ENCODE assay signal across 8 mouse cellular contexts in genomic region chr15:97782749-97783105, GRCm38 (mm10). TPM values are rescaled to one million over a fixed set of nuclear protein-coding genes. Genes with fewer than 3 reads are reported as not detected.
DNase-seq lines count a peak whose midpoint lies in the region; ATAC-seq and TF ChIP-seq lines count a peak whose summit lies in the region.

No protein-coding gene starts in this region.

- peaks cover 39% of the 10 kb centered on the region for H3K4me1 ChIP-seq in heart, embryonic 12.5 days (replicated peaks)
- H3K4me1 ChIP-seq in kidney, postnatal 0 days (replicated peaks; ENCODE audit: insufficient read depth, low read length) = peaks cover 35% of the 10 kb centered on the region

- peak overlapping the region; percentile 20 for H3K4me3 ChIP-seq in heart, embryonic 12.5 days
- no peak overlapping the region for H3K4me3 ChIP-seq in kidney, postnatal 0 days (replicated peaks; ENCODE audit: low read depth, low read length)

- no peak; the same call in 1 of the 2 replicates for ATAC-seq in heart, embryonic 12.5 days (ENCODE audit: insufficient number of reproducible peaks, low FRiP score)
- ATAC-seq in kidney, postnatal 0 days (replicated peaks; ENCODE audit: low FRiP score, low read depth) = peak; percentile 29; the same call in 1 of the 2 replicates
- ATAC-seq in megakaryocyte, adult 5-6 weeks (ENCODE audit: poor library complexity, severe bottlenecking) = peak; percentile 41

- peak overlapping the region; percentile 60 for H3K4me2 ChIP-seq in heart, embryonic 12.5 days
- peak overlapping the region; percentile 32 for H3K4me2 ChIP-seq in kidney, postnatal 0 days (ENCODE audit: low read length)

- no peaks in the 10 kb centered on the region for H3K9me3 ChIP-seq in heart, embryonic 12.5 days (replicated peaks)
- no peaks in the 10 kb centered on the region for H3K9me3 ChIP-seq in kidney, postnatal 0 days (replicated peaks; ENCODE audit: low read length)

- H3K27me3 ChIP-seq in heart, embryonic 12.5 days (replicated peaks) = no peaks in the 10 kb centered on the region
- no peaks in the 10 kb centered on the region for H3K27me3 ChIP-seq in kidney, postnatal 0 days (ENCODE audit: insufficient read depth, low read length)

- H3K36me3 ChIP-seq in heart, embryonic 12.5 days = no peaks in the 10 kb centered on the region
- no peaks in the 10 kb centered on the region for H3K36me3 ChIP-seq in kidney, postnatal 0 days (ENCODE audit: insufficient read depth, low read length)

- DNase-seq in A20 (ENCODE audit: low read depth, low spot score) (peak; percentile 85), ES-CJ7 (ENCODE audit: low read depth, low spot score) (peak; percentile 86)
- DNase-seq in embryo, embryonic 11 days = peak; percentile 85
- peak; percentile 91 for DNase-seq in kidney, postnatal 0 days (ENCODE audit: low spot score)
- peak; percentile 78 to 92 for DNase-seq in spleen, postnatal 10 days (ENCODE audit: low spot score in 2 of 2)
- DNase-seq in layer of hippocampus, adult 11-12 months (ENCODE audit: low spot score) = no peak

- peak overlapping the region; percentile 20; the same call in 1 of the 2 replicates for H3K27ac ChIP-seq in heart, embryonic 12.5 days (ENCODE audit: poor library complexity, severe bottlenecking)
- peak overlapping the region; percentile 71 for H3K27ac ChIP-seq in kidney, postnatal 0 days

- H3K9ac ChIP-seq in heart, embryonic 12.5 days = no peak overlapping the region
- H3K9ac ChIP-seq in kidney, postnatal 0 days (ENCODE audit: low read depth, low read length) = no peak overlapping the region

- WGBS in heart, embryonic 12.5 days = under 1% methylated on average over 9 of the region's 9 CpGs
- WGBS in kidney, postnatal 0 days = 10% methylated on average over 9 of the region's 9 CpGs

- peak; percentile 84 for TF ChIP-seq CTCF in kidney, postnatal 0 days (IDR thresholded peaks at IDR 0.05; ENCODE audit: low read depth)

RNA-seq across cellular contexts. Expression of gene Slc48a1, which starts 4.4 kb away (rescaled TPM):
- 52.9 and 55.0 TPM in 2 replicates for polyA plus RNA-seq in heart, embryonic 12.5 days (2016; fragmentation: Nextera tagmentation; extraction: Ambion mirVana)
- polyA plus RNA-seq in kidney, postnatal 0 days (2015; fragmentation: Nextera tagmentation; extraction: Ambion mirVana) = 86.9 and 108 TPM in 2 replicates
- total RNA-seq in megakaryocyte, adult 5-6 weeks (2015) = 42.3 and 47.1 TPM in 2 replicates
- total RNA-seq in megakaryocyte, adult 5-6 weeks (2017) = 33.1 and 33.5 TPM in 2 replicates

RNA-seq across cellular contexts. Expression of gene Rapgef3, which starts 15.0 kb away (rescaled TPM):
- 22.0 and 22.9 TPM in 2 replicates for polyA plus RNA-seq in heart, embryonic 12.5 days (2016; fragmentation: Nextera tagmentation; extraction: Ambion mirVana)
- 27.5 and 29.2 TPM in 2 replicates for polyA plus RNA-seq in kidney, postnatal 0 days (2015; fragmentation: Nextera tagmentation; extraction: Ambion mirVana)
- total RNA-seq in megakaryocyte, adult 5-6 weeks (2015) = 0.02 TPM in 1 of 2 replicates, not detected in the other
- total RNA-seq in megakaryocyte, adult 5-6 weeks (2017) = 1.2 and 1.4 TPM in 2 replicates

RNA-seq across cellular contexts. Expression of gene Endou, which starts 51.6 kb away (rescaled TPM):
- polyA plus RNA-seq in heart, embryonic 12.5 days (2016; fragmentation: Nextera tagmentation; extraction: Ambion mirVana) = 0.14 and 0.15 TPM in 2 replicates
- polyA plus RNA-seq in kidney, postnatal 0 days (2015; fragmentation: Nextera tagmentation; extraction: Ambion mirVana) = 1.5 and 2.2 TPM in 2 replicates
- 0.21 TPM in 1 of 2 replicates, not detected in the other for total RNA-seq in megakaryocyte, adult 5-6 weeks (2015)
- total RNA-seq in megakaryocyte, adult 5-6 weeks (2017) = 0.40 and 0.81 TPM in 2 replicates
